Mouse (Mus musculus) liver, postnatal 0 days (tissue): ENCODE data around the gene Phf24.

ENCODE experiments used
- CTCF ChIP-seq: sonication (generic); IDR thresholded peaks from 2 replicates; pipeline ENCODE4 v1.5.1; 2016; ENCODE audit warnings: antibody characterized with exemption, low read depth
- EP300 ChIP-seq: IDR thresholded peaks from 2 replicates; pipeline ENCODE4 v1.6.1; 2016; ENCODE audit warnings: antibody characterized with exemption, low read depth, mild to moderate bottlenecking

DNA sequence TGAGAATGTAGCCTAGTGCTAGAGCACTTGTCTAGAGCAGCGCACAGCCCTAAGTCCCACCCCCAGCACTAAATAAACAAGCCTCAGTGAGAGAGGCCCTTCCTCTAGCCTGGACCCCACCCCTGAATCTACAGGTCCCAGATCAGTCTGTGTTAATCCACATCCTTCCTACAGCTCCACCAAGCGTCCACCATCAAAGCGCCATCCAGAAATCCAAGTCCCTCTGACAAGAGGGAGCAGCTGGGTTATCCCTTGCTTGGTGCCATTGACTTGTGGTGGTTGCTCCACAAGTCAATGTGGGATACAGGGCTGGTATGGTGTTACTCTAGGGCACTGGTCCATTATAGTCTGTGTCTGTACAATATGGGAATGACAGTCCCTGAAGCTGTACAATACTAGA, 38.7 kb downstream of the Phf24 start:
- no peak for TF ChIP-seq CTCF
- TF ChIP-seq EP300: no peak
